Mouse (Mus musculus) heart, embryonic 14.5 days (tissue): ENCODE results near the gene Suclg1. TPM values are rescaled to one million over a fixed set of nuclear protein-coding genes. Genes with fewer than 3 reads are reported as not detected.

Experiments
- ATAC-seq: fragments of 200-750 bp; cut with Nextera tagmentation; 2 replicates; pipeline ENCODE4 v1.8.0; 2017; ENCODE audit warnings: low read depth, moderate TSS enrichment; ENCODE audit not compliant: insufficient number of reproducible peaks, insufficient read depth, low FRiP score
- H3K27ac ChIP-seq, 2 experiments: fragments of 200-500 bp in 1 of 2; fragments of 300-500 bp in 1 of 2; sonication (generic) in 1 of 2; replicated peaks in 1 of 2; 2 replicates each; pipeline ENCODE4 v1.5.1; 2012 to 2014; ENCODE audit warnings: low read depth in 2 of 2, low read length in 2 of 2, control low read depth in 1 of 2, mild to moderate bottlenecking in 1 of 2, mixed read lengths in 1 of 2; ENCODE audit not compliant: control insufficient read depth in 1 of 2, insufficient read depth in 1 of 2
- H3K27me3 ChIP-seq: fragments of 300-500 bp; sonication (generic); 2 replicates; pipeline ENCODE4 v1.6.1; 2014; ENCODE audit warnings: mild to moderate bottlenecking, low read length, control low read depth; ENCODE audit not compliant: control insufficient read depth, insufficient read depth
- H3K36me3 ChIP-seq: fragments of 300-500 bp; sonication (generic); 2 replicates; pipeline ENCODE4 v1.6.1; 2014; ENCODE audit warnings: mild to moderate bottlenecking, control low read depth, low read length, mixed read lengths; ENCODE audit not compliant: control insufficient read depth, insufficient read depth
- H3K4me1 ChIP-seq, 2 experiments: fragments of 200-500 bp in 1 of 2; fragments of 300-500 bp in 1 of 2; sonication (generic) in 1 of 2; 2 replicates each; pipeline ENCODE4 v1.6.1; 2012 to 2014; ENCODE audit warnings: low read length in 2 of 2, control low read depth in 1 of 2, mixed read lengths in 1 of 2; ENCODE audit not compliant: control insufficient read depth in 2 of 2, insufficient read depth in 2 of 2
- H3K4me2 ChIP-seq: fragments of 300-500 bp; sonication (generic); 2 replicates; pipeline ENCODE4 v1.6.1; 2014; ENCODE audit warnings: mild to moderate bottlenecking, low read length
- H3K4me3 ChIP-seq, 2 experiments: fragments of 200-500 bp in 1 of 2; fragments of 300-500 bp in 1 of 2; sonication (generic) in 1 of 2; 2 replicates each; pipeline ENCODE4 v1.5.1; 2012 to 2014; ENCODE audit warnings: low read length in 2 of 2, mild to moderate bottlenecking in 2 of 2, control low read depth in 1 of 2, low read depth in 1 of 2, moderate library complexity in 1 of 2; ENCODE audit not compliant: control insufficient read depth in 1 of 2, insufficient read depth in 1 of 2
- H3K9ac ChIP-seq: fragments of 300-500 bp; sonication (generic); 2 replicates; pipeline ENCODE4 v1.6.1; 2014; ENCODE audit warnings: mild to moderate bottlenecking, low read length
- H3K9me3 ChIP-seq: fragments of 300-500 bp; sonication (generic); 2 replicates; pipeline ENCODE4 v1.6.1; 2016; ENCODE audit warnings: low read length, control low read depth; ENCODE audit not compliant: control insufficient read depth
- WGBS: fragments of 180-500 bp; shearing (Covaris S2); extraction: QIAGEN DNeasy Blood & Tissue Kit; methylation state at CpG from one replicate; pipeline ENCODE4 v1.1.7; 2014; 5-methylcytosine and 5-hydroxymethylcytosine counted together
- polyA plus RNA-seq: library from polyadenylated mRNA; unstranded; fragments of >200 nt; fragmentation: Nextera tagmentation; extraction: Ambion mirVana; gene quantifications from 2 replicates; pipeline ENCODE4 v1.2.1, GENCODE M21; 2014

Gene Suclg1
- polyA plus RNA-seq, 1 experiment from 2014 or later: 333 TPM

GRCm38 (mm10) chr6:73232152-73232584, 16.0 kb upstream of the Suclg1 start:
- H3K4me2 ChIP-seq: no peak overlapping the region
- no peak overlapping the region for H3K4me3 ChIP-seq
- 85% methylated on average over 12 of the region's 12 CpGs for WGBS
- no peak for ATAC-seq
- no peak overlapping the region for H3K9ac ChIP-seq
- H3K4me1 ChIP-seq: no peaks in the 10 kb centered on the region
- no peaks in the 10 kb centered on the region for H3K27me3 ChIP-seq
- H3K9me3 ChIP-seq: no peaks in the 10 kb centered on the region
- H3K36me3 ChIP-seq: no peaks in the 10 kb centered on the region
- no peak overlapping the region for H3K27ac ChIP-seq

DNA sequence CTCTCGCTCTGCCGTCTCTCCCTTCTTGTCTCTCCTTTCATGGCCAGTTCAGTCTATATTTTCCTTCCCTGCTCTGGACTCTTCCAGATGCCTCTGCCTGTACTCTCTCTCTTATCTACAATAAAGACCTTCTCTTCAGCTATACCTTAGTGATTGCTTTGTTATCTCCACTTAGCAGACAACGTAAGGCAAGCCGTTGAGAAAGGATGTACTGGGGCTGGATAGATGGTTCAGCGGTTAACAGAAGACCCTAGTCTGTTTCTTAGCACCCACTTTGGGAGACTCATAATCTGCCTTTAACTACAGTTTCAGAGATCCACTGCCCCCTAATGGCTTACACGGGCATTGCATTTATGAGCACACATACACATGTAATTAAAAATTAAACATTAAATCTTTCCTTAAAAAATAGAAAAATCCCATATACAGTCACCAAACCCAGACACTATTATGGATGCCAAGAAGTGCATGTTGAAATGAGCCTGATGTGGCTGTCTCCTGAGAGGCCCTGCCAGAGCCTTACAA, 14.9 kb upstream of the Suclg1 start:
- H3K9ac ChIP-seq: no peak overlapping the region
- 0 out of 2 replicates have a peak, but pooled peaks cover 4% of the 10 kb centered on the region for H3K9me3 ChIP-seq
- no peaks in the 10 kb centered on the region for H3K36me3 ChIP-seq
- no peaks in the 10 kb centered on the region for H3K4me1 ChIP-seq
- ATAC-seq: no peak
- H3K27ac ChIP-seq: no peak overlapping the region
- WGBS: 85% methylated on average over 6 of the region's 6 CpGs
- no peak overlapping the region for H3K4me2 ChIP-seq
- no peak overlapping the region for H3K4me3 ChIP-seq
- H3K27me3 ChIP-seq: no peaks in the 10 kb centered on the region

DNA sequence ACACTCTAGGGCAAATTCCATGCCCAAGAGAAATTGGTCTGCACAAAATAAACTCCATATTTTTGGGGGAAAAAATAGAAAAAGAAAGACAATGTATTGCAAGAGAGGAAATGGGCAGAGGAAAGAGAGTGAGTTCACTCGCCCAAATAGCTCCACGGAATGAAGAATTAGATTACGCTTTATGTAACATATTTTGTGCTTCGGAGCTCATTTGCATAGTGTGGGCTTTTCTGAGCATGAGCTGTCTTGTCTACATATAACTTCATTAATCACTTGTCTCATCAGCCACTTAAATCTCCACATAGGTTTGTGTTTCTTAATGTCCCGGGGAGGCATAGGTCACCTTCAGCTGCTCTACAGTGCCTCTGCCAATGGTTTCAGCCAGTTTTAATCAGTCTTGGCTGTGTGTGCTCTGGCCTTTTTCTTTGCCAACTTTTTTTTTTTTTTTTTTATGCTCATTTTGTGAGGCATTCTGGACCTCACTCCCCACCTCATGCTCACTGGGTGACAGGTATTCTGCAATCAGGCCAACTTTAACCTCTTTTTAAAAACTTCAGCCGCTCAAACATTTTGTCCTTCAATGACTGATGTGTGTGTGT, 13.8 kb upstream of the Suclg1 start:
- Histone ChIP-seq H3K9me3 (0 out of 2 replicates have a peak, but pooled peaks cover 4% of the 10 kb centered on the region), H3K4me1 (no peaks in the 10 kb centered on the region), H3K4me2 (no peak overlapping the region), H3K27ac (no peak overlapping the region), H3K4me3 (no peak overlapping the region), H3K27me3 (no peaks in the 10 kb centered on the region), H3K36me3 (no peaks in the 10 kb centered on the region), H3K9ac (no peak overlapping the region)
- 84% methylated on average over 6 of the region's 6 CpGs for WGBS
- no peak for ATAC-seq

- Histone ChIP-seq H3K9me3 (0 out of 2 replicates have a peak, but pooled peaks cover 4% of the 10 kb centered on the region), H3K27ac (no peak overlapping the region), H3K4me2 (no peak overlapping the region), H3K36me3 (no peaks in the 10 kb centered on the region), H3K27me3 (no peaks in the 10 kb centered on the region), H3K9ac (no peak overlapping the region), H3K4me3 (no peak overlapping the region), H3K4me1 (no peaks in the 10 kb centered on the region)
- no peak for ATAC-seq
- WGBS: 73% methylated on average over 3 of the region's 3 CpGs
Measured at GRCm38 (mm10) chr6:73235650-73236049, 12.5 kb upstream of the Suclg1 start.

DNA sequence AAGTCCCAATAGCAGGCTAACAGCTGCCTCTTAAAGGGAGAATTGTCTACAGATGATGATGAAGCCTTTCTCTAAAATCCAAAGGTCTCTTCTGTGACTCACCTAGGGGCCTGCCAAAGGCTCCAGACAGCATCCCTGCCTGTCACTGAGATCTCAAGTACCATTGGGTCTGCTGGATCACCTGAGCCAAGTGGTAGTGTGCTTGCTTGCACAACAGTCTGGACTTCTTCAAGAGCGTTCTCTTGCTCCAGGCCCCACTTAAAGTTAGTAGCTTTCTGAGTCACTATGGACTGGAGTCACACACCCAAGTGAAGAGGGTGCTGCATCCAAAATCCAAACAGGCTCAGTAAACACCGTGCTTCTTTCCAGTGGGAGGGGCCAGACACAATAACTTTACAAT, 1.4 kb upstream of the Suclg1 start:
- 81% methylated on average over 2 of the region's 2 CpGs for WGBS
- Histone ChIP-seq H3K9me3 (no peaks in the 10 kb centered on the region), H3K27me3 (no peaks in the 10 kb centered on the region), H3K4me2 (no peak overlapping the region), H3K4me1 (peaks cover 0 to 12% of the 10 kb centered on the region in 2 experiments; a peak in 3 of 4 replicates), H3K36me3 (no peaks in the 10 kb centered on the region), H3K27ac (no peak overlapping the region), H3K4me3 (no peak overlapping the region), H3K9ac (no peak overlapping the region)
- no peak for ATAC-seq

GRCm38 (mm10) chr6:73247452-73247851, 730 bp upstream of the Suclg1 start:
- WGBS: 47% methylated on average over 4 of the region's 4 CpGs
- Histone ChIP-seq H3K9me3 (no peaks in the 10 kb centered on the region), H3K27me3 (no peaks in the 10 kb centered on the region), H3K27ac (no peak overlapping the region), H3K9ac (peak overlapping the region; percentile 98; the same call in 1 of the 2 replicates), H3K4me1 (peaks cover 0 to 12% of the 10 kb centered on the region in 2 experiments; a peak in 3 of 4 replicates), H3K36me3 (no peaks in the 10 kb centered on the region), H3K4me3 (peak overlapping the region in 1 of 2 experiments; percentile 97; a peak in 1 of 4 replicates), H3K4me2 (peak overlapping the region; percentile 88)
- no peak for ATAC-seq

- Histone ChIP-seq H3K4me1 (peaks cover 2 to 22% of the 10 kb centered on the region in 2 experiments; a peak in 3 of 4 replicates), H3K9ac (peak overlapping the region; percentile 98), H3K4me3 (peak overlapping the region; percentile 91 to 97), H3K27me3 (no peaks in the 10 kb centered on the region), H3K9me3 (no peaks in the 10 kb centered on the region), H3K4me2 (peak overlapping the region; percentile 88), H3K36me3 (no peaks in the 10 kb centered on the region), H3K27ac (peak overlapping the region in 1 of 2 experiments; percentile 90; a peak in 2 of 4 replicates)
- no peak for ATAC-seq
- 2% methylated on average over 12 of the region's 12 CpGs for WGBS
Measured at GRCm38 (mm10) chr6:73249049-73249422, 854 bp downstream of the Suclg1 start.
